Mouse (Mus musculus) liver, embryonic 16.5 days (tissue): ENCODE results near the gene Cntn5. TPM values are rescaled to one million over a fixed set of nuclear protein-coding genes. Genes with fewer than 3 reads are reported as not detected.

ENCODE experiments used
- ATAC-seq: fragments of 200-750 bp; cut with Nextera tagmentation; 2 replicates; pipeline ENCODE4 v1.8.0; 2017; ENCODE audit warnings: low read depth, mild to moderate bottlenecking, moderate number of reproducible peaks, moderate library complexity
- H3K27ac ChIP-seq: fragments of 300-500 bp; sonication (generic); 2 replicates; pipeline ENCODE4 v1.5.1; 2014; ENCODE audit warnings: mild to moderate bottlenecking, low read length
- H3K27me3 ChIP-seq: fragments of 300-500 bp; sonication (generic); 2 replicates; pipeline ENCODE4 v1.6.1; 2014; ENCODE audit warnings: low read depth, low read length, mixed read lengths; ENCODE audit not compliant: control insufficient read depth, insufficient read depth
- H3K36me3 ChIP-seq: fragments of 300-500 bp; sonication (generic); 2 replicates; pipeline ENCODE4 v1.6.1; 2014; ENCODE audit warnings: mild to moderate bottlenecking; ENCODE audit not compliant: control insufficient read depth, insufficient read depth
- H3K4me1 ChIP-seq: fragments of 300-500 bp; sonication (generic); 2 replicates; pipeline ENCODE4 v1.6.1; 2014; ENCODE audit warnings: low read depth, low read length, mixed read lengths; ENCODE audit not compliant: control insufficient read depth
- H3K4me2 ChIP-seq: fragments of 300-500 bp; sonication (generic); 2 replicates; pipeline ENCODE4 v1.6.1; 2014; ENCODE audit warnings: low read depth, low read length, mixed read lengths
- H3K4me3 ChIP-seq: fragments of 300-500 bp; sonication (generic); 2 replicates; pipeline ENCODE4 v1.5.1; 2014; ENCODE audit warnings: low read depth, mild to moderate bottlenecking, low read length
- H3K9ac ChIP-seq: fragments of 300-500 bp; sonication (generic); 2 replicates; pipeline ENCODE4 v1.6.1; 2014; ENCODE audit warnings: low read depth, low read length
- H3K9me3 ChIP-seq: fragments of 300-500 bp; sonication (generic); replicated peaks from 2 replicates; pipeline ENCODE4 v1.6.1; 2016; ENCODE audit warnings: low read length; ENCODE audit not compliant: control insufficient read depth
- WGBS: fragments of 180-500 bp; shearing (Covaris S2); extraction: QIAGEN DNeasy Blood & Tissue Kit; methylation state at CpG from one replicate; pipeline ENCODE4 v1.1.7; 2014; ENCODE audit not compliant: insufficient replicate concordance; 5-methylcytosine and 5-hydroxymethylcytosine counted together
- polyA plus RNA-seq: library from polyadenylated mRNA; unstranded; fragments of >200 nt; fragmentation: Nextera tagmentation; extraction: Ambion mirVana; gene quantifications from 2 replicates; pipeline ENCODE4 v1.2.1, GENCODE M21; 2015

The Cntn5 gene
- polyA plus RNA-seq, 1 experiment from 2014 or later: not detected

GRCm38 (mm10) chr9:9899070-9899469, 1005.5 kb downstream of the Cntn5 start:
- Histone ChIP-seq H3K4me3 (no peak overlapping the region), H3K27ac (no peak overlapping the region), H3K4me2 (no peak overlapping the region), H3K4me1 (no peaks in the 10 kb centered on the region), H3K9me3 (no peaks in the 10 kb centered on the region), H3K27me3 (no peaks in the 10 kb centered on the region), H3K9ac (no peak overlapping the region), H3K36me3 (no peaks in the 10 kb centered on the region)
- ATAC-seq: no peak
- 43% methylated on average over 5 of the region's 5 CpGs for WGBS

- Histone ChIP-seq H3K27me3 (no peaks in the 10 kb centered on the region), H3K4me3 (no peak overlapping the region), H3K9ac (no peak overlapping the region), H3K36me3 (no peaks in the 10 kb centered on the region), H3K9me3 (no peaks in the 10 kb centered on the region), H3K27ac (no peak overlapping the region), H3K4me2 (no peak overlapping the region), H3K4me1 (no peaks in the 10 kb centered on the region)
- ATAC-seq: no peak
- WGBS: 41% methylated on average over 6 of the region's 6 CpGs
These were observed 1018.4 kb downstream of the Cntn5 start for GRCm38 (mm10) chr9:9886210-9886609.

- Histone ChIP-seq H3K9ac (no peak overlapping the region), H3K4me3 (no peak overlapping the region), H3K4me1 (no peaks in the 10 kb centered on the region), H3K27ac (no peak overlapping the region), H3K36me3 (no peaks in the 10 kb centered on the region), H3K4me2 (no peak overlapping the region), H3K27me3 (no peaks in the 10 kb centered on the region), H3K9me3 (no peaks in the 10 kb centered on the region)
- no peak for ATAC-seq
- 61% methylated on average over 8 of the region's 8 CpGs for WGBS
These were observed 1021.7 kb downstream of the Cntn5 start for GRCm38 (mm10) chr9:9882779-9883383.

GRCm38 (mm10) chr9:9872112-9873035, 1032.2 kb downstream of the Cntn5 start:
- no peak for ATAC-seq
- 31% methylated on average over 7 of the region's 7 CpGs for WGBS

GRCm38 (mm10) chr9:9860631-9861030, 1043.9 kb downstream of the Cntn5 start:
- WGBS: 61% methylated on average over 3 of the region's 3 CpGs
- Histone ChIP-seq H3K27me3 (no peaks in the 10 kb centered on the region), H3K9ac (no peak overlapping the region), H3K36me3 (no peaks in the 10 kb centered on the region), H3K4me3 (no peak overlapping the region), H3K27ac (no peak overlapping the region), H3K4me1 (no peaks in the 10 kb centered on the region), H3K9me3 (no peaks in the 10 kb centered on the region), H3K4me2 (no peak overlapping the region)
- no peak for ATAC-seq

More at GRCm38 (mm10) chr9:9872112-9873035, 1032.2 kb downstream of the Cntn5 start:
- Histone ChIP-seq H3K4me2 (no peak overlapping the region), H3K4me1 (no peaks in the 10 kb centered on the region), H3K27ac (no peak overlapping the region), H3K9ac (no peak overlapping the region), H3K9me3 (no peaks in the 10 kb centered on the region), H3K36me3 (no peaks in the 10 kb centered on the region), H3K4me3 (no peak overlapping the region), H3K27me3 (no peaks in the 10 kb centered on the region)

GRCm38 (mm10) chr9:9859323-9859722, 1045.3 kb downstream of the Cntn5 start:
- no peak overlapping the region for H3K27ac ChIP-seq
- WGBS: 15% methylated on average over 1 of the region's 1 CpGs
- no peak overlapping the region for H3K4me3 ChIP-seq
- H3K4me1 ChIP-seq: no peaks in the 10 kb centered on the region
- H3K27me3 ChIP-seq: no peaks in the 10 kb centered on the region
- no peak overlapping the region for H3K4me2 ChIP-seq
- H3K9ac ChIP-seq: no peak overlapping the region
- H3K9me3 ChIP-seq: no peaks in the 10 kb centered on the region
- H3K36me3 ChIP-seq: no peaks in the 10 kb centered on the region
- no peak for ATAC-seq

- no peak for ATAC-seq
These were observed 1049.8 kb downstream of the Cntn5 start for GRCm38 (mm10) chr9:9854791-9855190.

GRCm38 (mm10) chr9:9830231-9830630, 1074.3 kb downstream of the Cntn5 start:
- Histone ChIP-seq H3K36me3 (no peaks in the 10 kb centered on the region), H3K27ac (no peak overlapping the region), H3K4me3 (no peak overlapping the region), H3K4me2 (no peak overlapping the region), H3K9me3 (no peaks in the 10 kb centered on the region), H3K4me1 (no peaks in the 10 kb centered on the region), H3K27me3 (no peaks in the 10 kb centered on the region), H3K9ac (no peak overlapping the region)
- ATAC-seq: no peak
- WGBS: 17% methylated on average over 2 of the region's 2 CpGs

More at GRCm38 (mm10) chr9:9854791-9855190, 1049.8 kb downstream of the Cntn5 start:
- Histone ChIP-seq H3K4me3 (no peak overlapping the region), H3K4me1 (no peaks in the 10 kb centered on the region), H3K4me2 (no peak overlapping the region), H3K9ac (no peak overlapping the region), H3K27me3 (no peaks in the 10 kb centered on the region), H3K9me3 (no peaks in the 10 kb centered on the region), H3K27ac (no peak overlapping the region), H3K36me3 (no peaks in the 10 kb centered on the region)
- WGBS: 50% methylated on average over 1 of the region's 1 CpGs

- no peak overlapping the region for H3K4me3 ChIP-seq
- H3K9ac ChIP-seq: no peak overlapping the region
- 39% methylated on average over 1 of the region's 1 CpGs for WGBS
- no peaks in the 10 kb centered on the region for H3K27me3 ChIP-seq
- no peak overlapping the region for H3K27ac ChIP-seq
- no peaks in the 10 kb centered on the region for H3K9me3 ChIP-seq
- ATAC-seq: no peak
- H3K36me3 ChIP-seq: no peaks in the 10 kb centered on the region
- H3K4me1 ChIP-seq: no peaks in the 10 kb centered on the region
- no peak overlapping the region for H3K4me2 ChIP-seq
These were observed 1084.6 kb downstream of the Cntn5 start for GRCm38 (mm10) chr9:9819963-9820362.
